Mouse (Mus musculus) heart, embryonic 16.5 days (tissue): ENCODE results near the gene Mrpl43. TPM values are rescaled to one million over a fixed set of nuclear protein-coding genes. Genes with fewer than 3 reads are reported as not detected.
A peak's percentile ranks its signal among the peaks of the same experiment; 100 is the strongest.

Experiments
- ATAC-seq: fragments of 200-750 bp; cut with Nextera tagmentation; replicated peaks from 2 replicates; pipeline ENCODE4 v1.8.0; 2017; ENCODE audit warnings: moderate number of reproducible peaks; ENCODE audit not compliant: insufficient read depth, low FRiP score; ENCODE audit errors: extremely low read depth
- H3K27ac ChIP-seq: fragments of 300-500 bp; sonication (generic); 2 replicates; pipeline ENCODE4 v1.5.1; 2014; ENCODE audit warnings: mild to moderate bottlenecking, low read length, control low read depth, moderate library complexity
- H3K27me3 ChIP-seq: fragments of 300-500 bp; sonication (generic); 2 replicates; pipeline ENCODE4 v1.6.1; 2014; ENCODE audit warnings: low read length, mixed read lengths; ENCODE audit not compliant: control insufficient read depth, insufficient read depth
- H3K36me3 ChIP-seq: fragments of 300-500 bp; sonication (generic); 2 replicates; pipeline ENCODE4 v1.6.1; 2014; ENCODE audit not compliant: control insufficient read depth, insufficient read depth
- H3K4me1 ChIP-seq: fragments of 300-500 bp; sonication (generic); 2 replicates; pipeline ENCODE4 v1.6.1; 2014; ENCODE audit warnings: low read length, mixed read lengths; ENCODE audit not compliant: control insufficient read depth, insufficient read depth
- H3K4me2 ChIP-seq: fragments of 300-500 bp; sonication (generic); 2 replicates; pipeline ENCODE4 v1.6.1; 2014; ENCODE audit warnings: low read depth, mild to moderate bottlenecking, control low read depth, low read length
- H3K4me3 ChIP-seq: fragments of 300-500 bp; sonication (generic); 2 replicates; pipeline ENCODE4 v1.5.1; 2014; ENCODE audit warnings: mild to moderate bottlenecking, control low read depth, low read length
- H3K9ac ChIP-seq: fragments of 300-500 bp; sonication (generic); 2 replicates; pipeline ENCODE4 v1.6.1; 2014; ENCODE audit warnings: low read length, control low read depth
- H3K9me3 ChIP-seq: fragments of 300-500 bp; sonication (generic); replicated peaks from 2 replicates; pipeline ENCODE4 v1.6.1; 2016; ENCODE audit warnings: low read length; ENCODE audit not compliant: control insufficient read depth
- WGBS: fragments of 180-500 bp; shearing (Covaris S2); extraction: QIAGEN DNeasy Blood & Tissue Kit; methylation state at CpG from one replicate; pipeline ENCODE4 v1.1.7; 2014; 5-methylcytosine and 5-hydroxymethylcytosine counted together
- polyA plus RNA-seq: library from polyadenylated mRNA; unstranded; fragments of >200 nt; fragmentation: Nextera tagmentation; extraction: Ambion mirVana; gene quantifications from 2 replicates; pipeline ENCODE4 v1.2.1, GENCODE M21; 2015

Mrpl43 gene
- polyA plus RNA-seq, 1 experiment from 2014 or later = 64.4 TPM

GRCm38 (mm10) chr19:44989567-44990495 lies 16.4 kb downstream of the Mrpl43 start:
- Histone ChIP-seq H3K9me3 (no peaks in the 10 kb centered on the region), H3K27me3 (no peaks in the 10 kb centered on the region), H3K4me1 (peaks cover 14% of the 10 kb centered on the region), H3K27ac (no peak overlapping the region), H3K36me3 (no peaks in the 10 kb centered on the region), H3K4me3 (peak overlapping the region; percentile 72), H3K9ac (peak overlapping the region; percentile 79), H3K4me2 (peak overlapping the region; percentile 99)
- 11% methylated on average over 22 of the region's 22 CpGs for whole genome bisulfite sequencing
- ATAC-seq = 0 out of 2 replicates have a peak, but pooled peaks have one; percentile 10

- no peaks in the 10 kb centered on the region for H3K27me3 ChIP-seq
- peak within 1 kb of the TSS; percentile 79 for H3K9ac ChIP-seq
- H3K4me3 ChIP-seq = peak within 1 kb of the TSS; percentile 72
- peaks cover 14% of the 10 kb centered on the region for H3K4me1 ChIP-seq
- H3K27ac ChIP-seq = no peak within 1 kb of the TSS
- no peaks in the 10 kb centered on the region for H3K36me3 ChIP-seq
- peak; percentile 51 for ATAC-seq
- H3K4me2 ChIP-seq = peak within 1 kb of the TSS; percentile 99
- no peaks in the 10 kb centered on the region for H3K9me3 ChIP-seq
- under 1% methylated on average over 54 of the region's 58 CpGs for WGBS
Measured at GRCm38 (mm10) chr19:44988831-44989566, 17.2 kb downstream of the Mrpl43 start, which contains the start of gene Sema4g. Sema4g (plus strand) TSS chr19:44989101.

- Histone ChIP-seq H3K4me3 (peak overlapping the region; percentile 72), H3K4me1 (peaks cover 14% of the 10 kb centered on the region), H3K27ac (no peak overlapping the region), H3K9ac (peak overlapping the region; percentile 79; the same call in 1 of the 2 replicates), H3K9me3 (no peaks in the 10 kb centered on the region), H3K27me3 (no peaks in the 10 kb centered on the region), H3K4me2 (peak overlapping the region; percentile 99), H3K36me3 (0 out of 2 replicates have a peak, but pooled peaks cover 1% of the 10 kb centered on the region)
- no peak for ATAC-seq
- whole genome bisulfite sequencing = 31% methylated on average over 9 of the region's 9 CpGs
Measured at GRCm38 (mm10) chr19:44988321-44988720, 17.9 kb downstream of the Mrpl43 start.

GRCm38 (mm10) chr19:44987851-44988250 lies 18.4 kb downstream of the Mrpl43 start:
- Histone ChIP-seq H3K4me2 (no peak overlapping the region), H3K27me3 (no peaks in the 10 kb centered on the region), H3K9me3 (no peaks in the 10 kb centered on the region), H3K36me3 (0 out of 2 replicates have a peak, but pooled peaks cover 4% of the 10 kb centered on the region), H3K4me1 (peaks cover 14% of the 10 kb centered on the region), H3K9ac (no peak overlapping the region), H3K27ac (no peak overlapping the region), H3K4me3 (no peak overlapping the region)
- no peak for ATAC-seq
- WGBS = 68% methylated on average over 6 of the region's 6 CpGs

- H3K27me3 ChIP-seq = no peaks in the 10 kb centered on the region
- H3K27ac ChIP-seq = no peak overlapping the region
- ATAC-seq = no peak
- no peak overlapping the region for H3K4me3 ChIP-seq
- peaks cover 6% of the 10 kb centered on the region; the same call in 1 of the 2 replicates for H3K36me3 ChIP-seq
- no peaks in the 10 kb centered on the region for H3K9me3 ChIP-seq
- WGBS = 68% methylated on average over 6 of the region's 6 CpGs
- H3K4me1 ChIP-seq = peaks cover 14% of the 10 kb centered on the region
- H3K4me2 ChIP-seq = no peak overlapping the region
- H3K9ac ChIP-seq = no peak overlapping the region
Measured at GRCm38 (mm10) chr19:44987004-44987403, 19.2 kb downstream of the Mrpl43 start.

GRCm38 (mm10) chr19:44985159-44985988 lies 20.9 kb downstream of the Mrpl43 start:
- WGBS = 39% methylated on average over 5 of the region's 5 CpGs
- Histone ChIP-seq H3K4me1 (peaks cover 14% of the 10 kb centered on the region), H3K4me3 (no peak overlapping the region), H3K36me3 (peaks cover 17% of the 10 kb centered on the region; the same call in 1 of the 2 replicates), H3K9ac (no peak overlapping the region), H3K27ac (no peak overlapping the region), H3K9me3 (no peaks in the 10 kb centered on the region), H3K27me3 (no peaks in the 10 kb centered on the region), H3K4me2 (no peak overlapping the region)
- ATAC-seq = no peak

- H3K4me2 ChIP-seq = no peak overlapping the region
- peaks cover 7% of the 10 kb centered on the region for H3K4me1 ChIP-seq
- no peaks in the 10 kb centered on the region for H3K9me3 ChIP-seq
- peaks cover 23% of the 10 kb centered on the region for H3K36me3 ChIP-seq
- H3K9ac ChIP-seq = no peak overlapping the region
- no peak for ATAC-seq
- no peak overlapping the region for H3K4me3 ChIP-seq
- 91% methylated on average over 4 of the region's 4 CpGs for WGBS
- no peaks in the 10 kb centered on the region for H3K27me3 ChIP-seq
- H3K27ac ChIP-seq = no peak overlapping the region
Measured at GRCm38 (mm10) chr19:44984420-44984819, 21.8 kb downstream of the Mrpl43 start.

GRCm38 (mm10) chr19:44983366-44983765 lies 22.9 kb downstream of the Mrpl43 start:
- no peak overlapping the region for H3K4me3 ChIP-seq
- H3K4me2 ChIP-seq = no peak overlapping the region
- peaks cover 28% of the 10 kb centered on the region for H3K36me3 ChIP-seq
- H3K27me3 ChIP-seq = no peaks in the 10 kb centered on the region
- no peak overlapping the region for H3K9ac ChIP-seq
- ATAC-seq = no peak
- no peaks in the 10 kb centered on the region for H3K9me3 ChIP-seq
- WGBS = 87% methylated on average over 6 of the region's 6 CpGs
- H3K27ac ChIP-seq = no peak overlapping the region
- H3K4me1 ChIP-seq = peaks cover 2% of the 10 kb centered on the region; the same call in 1 of the 2 replicates
